Mouse (Mus musculus) T-helper 17 cell (primary cell): ENCODE results near the gene Agtr1b.

ENCODE experiments used
- in situ Hi-C, 2 experiments: fragments of 300-600 bp; cut with MboI, MseI; formaldehyde crosslinking; loops; 1 replicate in 1 of 2; 2 replicates in 1 of 2; pipeline ENCODE4 v1.15.1; 2025; ENCODE audit warnings: high pct_unique_total_duplicates in 2 of 2

Gene Agtr1b

GRCm38 (mm10) chr3:20366558-20367522, at the start of gene Agtr1b:
Gene Agtr1b (minus strand): TSS chr3:20367177.
- in situ Hi-C loops: no loop called here

- in situ Hi-C loops: no loop called here
Observed at GRCm38 (mm10) chr3:20353598-20353997, 13.4 kb downstream of the Agtr1b start.

- in situ Hi-C loops: no loop called here
Observed at GRCm38 (mm10) chr3:20348206-20348605, 18.8 kb downstream of the Agtr1b start.

- in situ Hi-C loops: no loop called here
Observed at GRCm38 (mm10) chr3:20340402-20340801, 26.6 kb downstream of the Agtr1b start.

GRCm38 (mm10) chr3:20334681-20335080, 32.3 kb downstream of the Agtr1b start:
- in situ Hi-C loops: no loop called here

GRCm38 (mm10) chr3:20317233-20317632, 49.7 kb downstream of the Agtr1b start:
- in situ Hi-C loops: loop anchor here in 1 of 2 experiments (10.0 kb wide), 1 partner anchor 588 kb away; no protein-coding TSS in a partner anchor

GRCm38 (mm10) chr3:20309142-20309541, 57.8 kb downstream of the Agtr1b start:
- in situ Hi-C loops: no loop called here

- in situ Hi-C loops: no loop called here
Observed at GRCm38 (mm10) chr3:20307256-20307655, 59.7 kb downstream of the Agtr1b start.

- in situ Hi-C loops: no loop called here
Observed at GRCm38 (mm10) chr3:20304758-20305352, 62.1 kb downstream of the Agtr1b start.

GRCm38 (mm10) chr3:20295546-20295945, 71.4 kb downstream of the Agtr1b start:
- in situ Hi-C loops: no loop called here

- in situ Hi-C loops: no loop called here
Observed at GRCm38 (mm10) chr3:20294542-20295348, 72.2 kb downstream of the Agtr1b start.

- in situ Hi-C loops: no loop called here
Observed at GRCm38 (mm10) chr3:20291370-20291769, 75.6 kb downstream of the Agtr1b start.

- in situ Hi-C loops: no loop called here
Observed at GRCm38 (mm10) chr3:20288761-20289160, 78.2 kb downstream of the Agtr1b start.

GRCm38 (mm10) chr3:20281796-20282195, 85.2 kb downstream of the Agtr1b start:
- in situ Hi-C loops: no loop called here

- in situ Hi-C loops: no loop called here
Observed at GRCm38 (mm10) chr3:20275633-20276032, 91.3 kb downstream of the Agtr1b start, which contains the start of gene Cpb1. Gene Cpb1 (minus strand): TSS chr3:20275733.
